Mouse (Mus musculus) liver, adult 2 months (tissue): ENCODE results near the gene Scap.

Experiments used
- CTCF ChIP-seq: fragments of 200-500 bp; IDR thresholded peaks from 2 replicates; pipeline ENCODE4 v1.5.1; 2011; ENCODE audit warnings: low read depth, low read length, control low read depth
- POLR2A ChIP-seq: fragments of 200-500 bp; IDR thresholded peaks from 2 replicates; pipeline ENCODE4 v1.6.1; 2011; ENCODE audit warnings: low read length, control low read depth; ENCODE audit not compliant: insufficient read depth; ENCODE audit errors: extremely low read depth

DNA sequence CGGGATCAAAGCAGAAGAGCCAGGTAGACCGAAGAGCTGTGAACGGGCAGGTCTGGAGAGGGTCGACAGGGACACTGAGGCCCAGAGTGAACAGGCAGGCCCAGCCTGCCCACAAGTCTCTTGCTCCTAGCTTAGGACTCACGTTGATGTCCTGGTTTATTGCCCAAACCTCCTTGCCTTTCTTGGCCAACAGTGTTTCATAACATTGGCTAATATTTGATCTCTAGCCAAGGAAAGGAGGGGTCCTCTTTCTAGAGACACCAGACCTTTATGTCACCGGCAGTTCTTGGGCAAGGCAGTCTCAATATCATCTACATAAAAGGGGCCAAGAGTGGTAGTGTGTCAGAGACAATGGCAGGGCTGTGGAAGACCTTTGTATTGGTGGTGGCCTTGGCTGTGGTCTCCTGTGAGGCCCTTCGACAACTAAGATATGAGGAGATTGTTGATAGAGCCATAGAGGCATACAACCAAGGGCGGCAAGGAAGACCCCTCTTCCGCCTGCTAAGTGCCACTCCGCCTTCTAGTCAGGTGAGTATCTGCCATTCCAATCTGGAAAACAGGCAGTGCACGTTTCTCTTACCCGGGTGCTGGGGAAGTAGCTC lies 86.5 kb downstream of the Scap start, which contains the start of gene Ngp:
- TF ChIP-seq CTCF (no peak), POLR2A (no peak)
